Mouse (Mus musculus): ENCODE data around the gene Drc7. TPM values are rescaled to one million over a fixed set of nuclear protein-coding genes. Genes with fewer than 3 reads are reported as not detected.

The Drc7 gene
- polyA plus RNA-seq, 1 experiment: 2.6 TPM

DNA sequence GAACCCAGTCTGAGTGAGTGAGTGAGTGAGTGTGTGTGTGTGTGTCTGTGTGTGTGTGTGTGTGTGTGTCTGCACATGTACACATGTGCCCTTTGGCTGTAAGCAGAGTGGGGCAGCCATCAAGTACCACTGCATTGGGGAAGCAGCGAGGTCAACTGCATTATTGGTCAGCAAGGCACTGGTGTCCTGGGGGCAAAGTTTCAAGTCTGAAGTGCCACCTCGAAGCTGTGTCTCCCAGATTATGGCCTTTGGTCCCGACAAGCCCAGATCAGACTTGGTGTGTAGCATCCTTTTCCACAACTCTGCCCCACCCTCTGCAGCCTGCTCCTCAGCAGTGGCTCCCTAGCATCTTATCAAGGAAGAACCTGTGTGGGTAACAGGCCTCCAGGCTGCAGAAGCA, 57.7 kb downstream of the Drc7 start:
- WGBS: 100% methylated on average over 3 of the region's 3 CpGs
- Histone ChIP-seq H3K27me3 (ENCODE audit: control insufficient read depth, insufficient read depth, low read length) (no peaks in the 10 kb centered on the region), H3K4me1 (replicated peaks; ENCODE audit: control insufficient read depth, insufficient read depth, low read length) (no peaks in the 10 kb centered on the region), H3K36me3 (ENCODE audit: control insufficient read depth, insufficient read depth, low read length) (no peaks in the 10 kb centered on the region), H3K4me3 (ENCODE audit: control insufficient read depth, insufficient read depth, low read length) (no peak overlapping the region), H3K27ac (ENCODE audit: control insufficient read depth, insufficient read depth, low read length) (no peak overlapping the region)
- no peak for DNase-seq
- TF ChIP-seq POLR2A (IDR thresholded peaks at IDR 0.05; ENCODE audit: control insufficient read depth, extremely low read depth, insufficient read depth, low read length, poor library complexity) (no peak), CTCF (IDR thresholded peaks at IDR 0.05; ENCODE audit: borderline replicate concordance, control insufficient read depth, extremely low read depth, insufficient read depth, low read length, poor library complexity) (no peak)

GRCm38 (mm10) chr8:95113108-95113507, 58.2 kb downstream of the Drc7 start:
- H3K27me3 ChIP-seq (ENCODE audit: control insufficient read depth, insufficient read depth, low read length): no peaks in the 10 kb centered on the region
- H3K27ac ChIP-seq (ENCODE audit: control insufficient read depth, insufficient read depth, low read length): no peak overlapping the region
- DNase-seq: no peak
- H3K36me3 ChIP-seq (ENCODE audit: control insufficient read depth, insufficient read depth, low read length): no peaks in the 10 kb centered on the region
- WGBS: 64% methylated on average over 4 of the region's 4 CpGs
- no peak overlapping the region for H3K4me3 ChIP-seq (ENCODE audit: control insufficient read depth, insufficient read depth, low read length)
- TF ChIP-seq CTCF (IDR thresholded peaks at IDR 0.05; ENCODE audit: borderline replicate concordance, control insufficient read depth, extremely low read depth, insufficient read depth, low read length, poor library complexity) (no peak), POLR2A (IDR thresholded peaks at IDR 0.05; ENCODE audit: control insufficient read depth, extremely low read depth, insufficient read depth, low read length, poor library complexity) (no peak)
- no peaks in the 10 kb centered on the region for H3K4me1 ChIP-seq (replicated peaks; ENCODE audit: control insufficient read depth, insufficient read depth, low read length)

DNA sequence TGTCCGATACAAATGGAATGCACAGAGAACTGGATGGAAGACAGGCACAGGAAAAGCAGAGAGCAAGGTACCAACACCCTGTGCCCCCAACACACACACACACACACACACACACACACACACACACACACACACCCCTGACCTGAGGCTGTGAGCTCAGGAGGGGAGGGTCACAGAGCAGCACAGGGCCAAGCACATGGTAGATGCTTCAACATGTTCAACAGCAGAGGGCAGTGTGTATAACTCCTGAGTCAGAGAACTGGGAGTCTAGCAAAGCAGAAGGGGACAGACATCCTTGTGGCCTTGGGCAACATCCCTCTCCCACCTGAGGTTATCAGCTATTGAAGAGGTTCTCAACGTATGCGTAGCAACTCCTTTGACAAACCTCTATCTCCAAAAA, 58.8 kb downstream of the Drc7 start:
- Histone ChIP-seq H3K4me3 (ENCODE audit: control insufficient read depth, insufficient read depth, low read length) (no peak overlapping the region), H3K4me1 (replicated peaks; ENCODE audit: control insufficient read depth, insufficient read depth, low read length) (no peaks in the 10 kb centered on the region), H3K36me3 (ENCODE audit: control insufficient read depth, insufficient read depth, low read length) (no peaks in the 10 kb centered on the region), H3K27ac (ENCODE audit: control insufficient read depth, insufficient read depth, low read length) (no peak overlapping the region), H3K27me3 (ENCODE audit: control insufficient read depth, insufficient read depth, low read length) (no peaks in the 10 kb centered on the region)
- no peak for TF ChIP-seq CTCF (IDR thresholded peaks at IDR 0.05; ENCODE audit: borderline replicate concordance, control insufficient read depth, extremely low read depth, insufficient read depth, low read length, poor library complexity)
- no peak for TF ChIP-seq POLR2A (IDR thresholded peaks at IDR 0.05; ENCODE audit: control insufficient read depth, extremely low read depth, insufficient read depth, low read length, poor library complexity)
- DNase-seq: peak; percentile 25
- 86% methylated on average over 3 of the region's 3 CpGs for WGBS

DNA sequence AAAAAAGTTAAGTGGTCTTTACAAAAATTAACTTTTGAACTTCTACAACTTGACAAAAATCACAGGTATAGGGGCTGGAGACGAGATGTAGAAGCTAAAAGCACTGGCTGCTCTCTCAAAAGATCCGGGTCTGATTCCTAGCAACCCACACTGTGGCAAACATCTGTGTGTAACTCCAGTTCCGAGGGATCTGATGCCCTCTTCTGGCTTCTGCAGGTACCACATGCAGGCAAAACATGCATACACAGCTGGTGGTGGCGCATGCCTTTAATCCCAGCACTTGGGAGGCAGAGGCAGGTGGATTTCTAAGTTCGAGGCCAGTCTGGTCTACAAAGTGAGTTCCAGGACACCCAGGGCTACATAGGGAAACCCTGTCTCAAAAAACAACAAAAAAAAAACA, 68.6 kb downstream of the Drc7 start:
- TF ChIP-seq CTCF (IDR thresholded peaks at IDR 0.05; ENCODE audit: borderline replicate concordance, control insufficient read depth, extremely low read depth, insufficient read depth, low read length, poor library complexity) (no peak), POLR2A (IDR thresholded peaks at IDR 0.05; ENCODE audit: control insufficient read depth, extremely low read depth, insufficient read depth, low read length, poor library complexity) (no peak)
- Histone ChIP-seq H3K36me3 (ENCODE audit: control insufficient read depth, insufficient read depth, low read length) (no peaks in the 10 kb centered on the region), H3K4me3 (ENCODE audit: control insufficient read depth, insufficient read depth, low read length) (no peak overlapping the region), H3K4me1 (replicated peaks; ENCODE audit: control insufficient read depth, insufficient read depth, low read length) (no peaks in the 10 kb centered on the region), H3K27ac (ENCODE audit: control insufficient read depth, insufficient read depth, low read length) (no peak overlapping the region), H3K27me3 (ENCODE audit: control insufficient read depth, insufficient read depth, low read length) (no peaks in the 10 kb centered on the region)
- 93% methylated on average over 5 of the region's 5 CpGs for WGBS
- no peak for DNase-seq

- Histone ChIP-seq H3K4me1 (replicated peaks; ENCODE audit: control insufficient read depth, insufficient read depth, low read length) (no peaks in the 10 kb centered on the region), H3K27ac (ENCODE audit: control insufficient read depth, insufficient read depth, low read length) (no peak overlapping the region), H3K27me3 (ENCODE audit: control insufficient read depth, insufficient read depth, low read length) (no peaks in the 10 kb centered on the region), H3K4me3 (ENCODE audit: control insufficient read depth, insufficient read depth, low read length) (no peak overlapping the region), H3K36me3 (ENCODE audit: control insufficient read depth, insufficient read depth, low read length) (no peaks in the 10 kb centered on the region)
- TF ChIP-seq POLR2A (IDR thresholded peaks at IDR 0.05; ENCODE audit: control insufficient read depth, extremely low read depth, insufficient read depth, low read length, poor library complexity): no peak
- no peak for TF ChIP-seq CTCF (IDR thresholded peaks at IDR 0.05; ENCODE audit: borderline replicate concordance, control insufficient read depth, extremely low read depth, insufficient read depth, low read length, poor library complexity)
- WGBS: 95% methylated on average over 11 of the region's 11 CpGs
- no peak for DNase-seq
These were observed 71.6 kb downstream of the Drc7 start for GRCm38 (mm10) chr8:95126497-95126896.

GRCm38 (mm10) chr8:95127658-95128057, 72.8 kb downstream of the Drc7 start:
- H3K27me3 ChIP-seq (ENCODE audit: control insufficient read depth, insufficient read depth, low read length): no peaks in the 10 kb centered on the region
- H3K36me3 ChIP-seq (ENCODE audit: control insufficient read depth, insufficient read depth, low read length): no peaks in the 10 kb centered on the region
- 84% methylated on average over 9 of the region's 9 CpGs for WGBS
- DNase-seq: no peak
- no peak overlapping the region for H3K27ac ChIP-seq (ENCODE audit: control insufficient read depth, insufficient read depth, low read length)
- no peaks in the 10 kb centered on the region for H3K4me1 ChIP-seq (replicated peaks; ENCODE audit: control insufficient read depth, insufficient read depth, low read length)
- H3K4me3 ChIP-seq (ENCODE audit: control insufficient read depth, insufficient read depth, low read length): no peak overlapping the region
- no peak for TF ChIP-seq POLR2A (IDR thresholded peaks at IDR 0.05; ENCODE audit: control insufficient read depth, extremely low read depth, insufficient read depth, low read length, poor library complexity)
- no peak for TF ChIP-seq CTCF (IDR thresholded peaks at IDR 0.05; ENCODE audit: borderline replicate concordance, control insufficient read depth, extremely low read depth, insufficient read depth, low read length, poor library complexity)

Other genes starting within 250 kb of the Drc7 start
- 8.0 and 15.7 TPM in 2 replicates for gene Ccl17, start 244.7 kb upstream of the Drc7 start, polyA plus RNA-seq (2012; rRNA removed)
- gene Coq9, start 216.8 kb upstream of the Drc7 start, polyA plus RNA-seq (2012; rRNA removed): 166 and 176 TPM in 2 replicates
- gene Ciapin1, start 216.7 kb upstream of the Drc7 start, polyA plus RNA-seq (2012; rRNA removed): 49.2 and 53.5 TPM in 2 replicates
- 146 and 160 TPM in 2 replicates for gene Polr2c, start 197.7 kb upstream of the Drc7 start, polyA plus RNA-seq (2012; rRNA removed)
- gene Dok4, start 178.8 kb upstream of the Drc7 start, polyA plus RNA-seq (2012; rRNA removed): 3.1 and 4.9 TPM in 2 replicates
- 6.8 and 7.2 TPM in 2 replicates for gene Ccdc102a, start 137.0 kb upstream of the Drc7 start, polyA plus RNA-seq (2012; rRNA removed)
- 37.5 and 40.5 TPM in 2 replicates for gene Adgrg5, start 131.4 kb upstream of the Drc7 start, polyA plus RNA-seq (2012; rRNA removed)
- gene Adgrg1, start 80.4 kb upstream of the Drc7 start, polyA plus RNA-seq (2012; rRNA removed): 146 and 166 TPM in 2 replicates
- gene Adgrg3, start 37.4 kb upstream of the Drc7 start, polyA plus RNA-seq (2012; rRNA removed): 27.0 and 32.0 TPM in 2 replicates
- 38.4 and 41.6 TPM in 2 replicates for gene Katnb1, start 26.1 kb downstream of the Drc7 start, polyA plus RNA-seq (2012; rRNA removed)
- 13.7 and 19.1 TPM in 2 replicates for gene Kifc3, start 147.7 kb downstream of the Drc7 start, polyA plus RNA-seq (2012; rRNA removed)